Mouse (Mus musculus): ENCODE results near the gene Btbd11. TPM values are rescaled to one million over a fixed set of nuclear protein-coding genes. Genes with fewer than 3 reads are reported as not detected.
"Not testable (repeated sequence)": the region's sequence is repeated elsewhere in the genome, so short reads cannot be mapped to it uniquely, and the experiment has no call there.

The Btbd11 gene
- polyA plus RNA-seq, 1 experiment: 2.4 TPM

DNA sequence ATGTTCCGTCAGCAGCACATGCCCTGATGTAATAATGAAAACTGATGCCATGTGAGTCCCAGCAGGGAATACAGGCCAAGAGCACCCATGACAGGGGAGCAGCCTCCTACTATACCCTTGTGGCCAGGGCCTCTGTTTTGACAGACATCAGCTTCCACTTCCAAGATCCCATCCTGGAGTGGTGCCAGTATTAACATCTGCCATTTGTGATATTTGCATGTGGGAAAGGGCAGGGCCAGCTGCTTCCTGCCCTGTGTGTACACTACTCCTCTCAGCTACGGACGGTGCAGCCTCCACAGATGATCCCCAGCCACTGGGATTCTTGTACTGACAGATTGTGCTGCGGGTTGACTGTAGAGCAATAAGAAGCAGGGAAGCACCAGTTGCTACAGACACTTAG lies 269.3 kb downstream of the Btbd11 start:
- DNase-seq (ENCODE audit: low read depth): no peak

DNA sequence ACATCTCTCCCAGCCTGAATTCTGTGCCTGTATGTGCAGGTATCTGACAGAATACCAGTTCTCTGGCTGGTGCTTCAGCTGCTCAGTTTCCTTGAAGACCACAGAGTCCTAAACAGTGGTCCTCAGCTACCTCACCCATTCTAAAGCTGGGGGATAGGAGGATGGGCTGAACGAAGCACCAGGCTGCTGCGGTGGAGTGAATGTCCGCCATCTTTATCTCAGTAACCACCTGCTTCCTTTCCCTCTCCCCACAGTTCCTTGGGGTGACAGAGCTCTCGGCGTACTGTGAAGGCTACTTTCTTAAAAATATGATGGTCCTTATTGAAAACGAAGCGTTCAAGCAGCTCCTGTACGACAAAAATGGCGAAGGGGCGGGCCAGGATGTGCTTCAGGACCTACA lies 271.3 kb downstream of the Btbd11 start:
- no peak for DNase-seq (ENCODE audit: low read depth)

DNA sequence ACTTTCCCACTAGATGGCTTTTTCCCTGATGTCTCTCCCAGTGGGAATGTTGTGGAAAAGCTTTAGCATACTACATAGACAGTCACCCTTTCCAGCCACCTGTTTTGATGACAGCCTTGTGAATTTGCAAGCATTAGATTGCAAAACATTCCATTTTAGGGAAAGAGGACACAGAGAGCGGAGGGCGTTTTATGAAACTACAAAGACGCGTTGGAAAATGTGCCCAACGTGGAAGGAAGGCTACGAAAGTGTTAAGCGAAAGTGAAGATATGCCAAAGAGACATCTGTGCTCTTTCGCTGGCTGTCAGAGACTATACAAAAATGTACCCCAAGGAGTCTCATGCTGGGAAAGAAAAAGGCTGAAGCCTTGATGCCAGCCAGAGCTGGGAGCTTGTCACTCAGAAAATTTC lies 286.9 kb downstream of the Btbd11 start:
- no peak for DNase-seq (ENCODE audit: low read depth)

DNA sequence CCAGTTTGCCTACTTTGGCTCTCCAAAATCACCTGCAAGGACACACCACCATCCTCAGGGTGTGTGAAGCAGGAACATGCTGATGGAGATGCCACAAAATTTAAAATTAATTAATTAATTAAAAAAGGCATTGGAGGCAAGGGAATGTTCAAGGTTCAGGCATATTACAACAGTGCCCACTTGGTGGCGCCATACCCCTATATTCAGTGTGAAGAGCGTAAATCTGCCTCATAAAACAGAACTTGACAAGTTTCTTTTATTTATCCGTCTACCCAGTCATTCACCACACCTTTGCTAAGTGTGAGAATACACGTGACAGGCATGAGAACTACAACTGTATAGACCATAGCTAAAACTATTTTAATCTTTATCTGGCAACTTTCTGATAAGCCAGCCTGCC lies 292.0 kb downstream of the Btbd11 start:
- no peak for DNase-seq (ENCODE audit: low read depth)

DNA sequence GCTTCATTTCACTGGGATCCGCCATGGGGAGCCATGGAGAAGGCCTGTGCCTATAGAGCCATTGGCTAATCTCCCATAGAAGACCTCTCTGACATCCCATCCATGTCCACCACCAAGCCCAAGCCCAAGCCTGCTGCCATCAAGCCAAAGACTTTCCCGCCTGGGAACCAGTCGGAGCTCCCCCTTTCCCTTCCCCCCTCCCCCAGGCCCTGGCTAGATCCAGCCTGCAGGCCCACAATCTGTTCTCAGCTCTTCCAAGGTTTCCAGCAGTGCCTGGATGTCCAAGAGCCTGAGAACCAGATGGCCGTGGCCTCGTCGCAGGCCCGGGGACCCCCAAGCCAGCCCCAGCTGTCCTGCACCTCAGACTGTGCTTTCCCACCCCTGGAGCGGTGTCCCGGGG lies 295.8 kb downstream of the Btbd11 start:
- no peak for DNase-seq (ENCODE audit: low read depth)

DNA sequence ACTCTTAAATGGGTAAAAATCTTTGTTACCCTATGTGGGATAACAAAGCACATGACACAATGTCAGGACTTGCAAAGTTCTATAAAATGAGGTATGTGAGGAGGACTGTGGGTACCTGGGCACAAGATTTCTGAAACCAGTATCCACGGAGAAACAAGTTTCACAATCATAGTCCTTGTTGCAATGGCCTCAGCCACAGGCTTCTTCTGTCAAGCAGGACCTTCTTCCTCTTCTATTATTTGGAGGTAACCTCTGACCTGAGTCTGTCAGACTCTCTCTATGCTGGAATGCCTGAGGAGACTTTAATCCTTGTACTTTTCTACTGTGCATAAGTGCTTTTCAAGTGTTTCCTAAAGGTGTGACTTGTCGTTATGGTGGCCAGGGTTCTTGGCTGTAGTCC lies 307.8 kb downstream of the Btbd11 start:
- not testable (repeated sequence) for DNase-seq (ENCODE audit: low read depth)

DNA sequence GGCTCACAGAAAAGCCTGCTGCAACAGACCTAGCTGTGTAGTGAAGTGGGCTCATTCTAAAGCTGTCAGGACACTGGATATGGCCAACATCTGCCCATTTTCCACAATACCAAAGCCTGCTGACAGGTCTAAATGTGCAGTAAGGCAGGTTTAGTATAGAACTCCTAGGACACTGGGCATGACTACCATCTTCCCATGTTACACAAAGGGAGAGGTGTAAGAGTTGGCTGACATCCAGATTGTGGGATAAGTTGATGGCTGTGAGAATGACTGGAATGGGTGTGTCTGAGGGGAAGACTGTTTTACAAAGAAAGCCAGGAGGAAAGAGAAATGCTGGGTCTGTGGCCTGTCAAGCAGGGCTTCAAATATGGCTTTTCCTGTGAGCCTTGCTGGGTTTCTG lies 313.1 kb downstream of the Btbd11 start:
- DNase-seq (ENCODE audit: low read depth): no peak

DNA sequence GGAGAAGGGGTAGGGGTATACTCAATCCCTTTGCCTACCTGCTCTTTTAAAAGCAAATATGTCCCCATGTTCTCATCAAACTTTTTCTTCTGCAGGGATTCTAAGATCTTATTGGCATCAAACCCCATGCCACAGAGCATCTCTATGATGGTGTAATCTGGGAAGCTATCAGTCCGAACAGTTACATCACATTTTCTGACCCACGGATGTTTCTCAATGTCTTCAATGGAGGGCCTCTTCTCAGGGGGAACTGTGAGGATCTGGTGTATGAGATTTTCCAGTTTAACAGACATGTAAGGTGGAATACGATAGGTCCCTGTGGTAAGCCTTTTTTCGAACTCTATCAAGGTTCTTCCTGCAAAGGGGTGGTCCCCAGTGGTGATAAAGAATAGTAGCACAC lies 323.2 kb downstream of the Btbd11 start:
- DNase-seq (ENCODE audit: low read depth): not testable (repeated sequence)

Other genes with a start within 250 kb of the Btbd11 start
- gene Cry1, start 201.8 kb upstream of the Btbd11 start, polyA plus RNA-seq (2012; rRNA removed): 6.0 and 6.1 TPM in 2 replicates

All from gonadal fat pad, adult 2 months (tissue).